Mouse (Mus musculus) gastrocnemius, adult 2 months (tissue): ENCODE results near the gene Cercam. TPM values are rescaled to one million over a fixed set of nuclear protein-coding genes. Genes with fewer than 3 reads are reported as not detected.

Experiments used
- DNase-seq: peaks from one replicate; pipeline ENCODE4 v3.0.0; 2022
- H3K27ac ChIP-seq: fragments of 200-600 bp; 2 replicates; pipeline ENCODE4 v1.8.1; 2022; ENCODE audit warnings: mild to moderate bottlenecking
- H3K4me3 ChIP-seq: fragments of 200-600 bp; 2 replicates; pipeline ENCODE4 v1.8.1; 2022; ENCODE audit warnings: mild to moderate bottlenecking, moderate library complexity
- CTCF ChIP-seq: fragments of 200-600 bp; IDR thresholded peaks from 2 replicates; pipeline ENCODE4 v1.8.1; 2022; ENCODE audit warnings: antibody characterized with exemption, mild to moderate bottlenecking, moderate library complexity
- intact Hi-C: fragments of 180-260 bp; cut with DNase I; formaldehyde crosslinking; loops from one replicate; pipeline ENCODE4 v1.15.1; 2025
- microRNA-seq: library from miRNA; unstranded; fragments of <30 nt; microRNA quantifications from one replicate; pipeline ENCODE4 v1.2.0, GENCODE M21; 2021
- total RNA-seq, 2 experiments: library from RNA; stranded (reverse); gene quantifications; 2 replicates each; pipeline ENCODE4 v1.2.3; 2021

Cercam gene
- total RNA-seq, 2 experiments from 2014 or later = 2.2 to 4.6 TPM

GRCm38 (mm10) chr2:29931194-29931593, 62.2 kb downstream of the Cercam start:
- no peak for DNase-seq
- TF ChIP-seq CTCF = no peak
- H3K4me3 ChIP-seq = no peak overlapping the region
- no peak overlapping the region for H3K27ac ChIP-seq
- intact Hi-C loops = no loop called here

Small RNA genes within 50 kb of the gene (microRNA-seq; reads per million reads assigned to microRNA genes)
- not detected for gene Mir219a-2
- gene Mir219b = not detected

Other genes starting within 250 kb of the Cercam start
- gene Rapgef1, start 249.4 kb upstream of the Cercam start, total RNA-seq = 100 to 1,000 TPM; 135 to 139 TPM
- not detected for gene Gm13420, start 117.5 kb upstream of the Cercam start, total RNA-seq
- gene Gm13547, start 109.9 kb upstream of the Cercam start, total RNA-seq = not detected
- gene Coq4, start 81.7 kb upstream of the Cercam start, total RNA-seq = 1 to 10 TPM; 7.9 to 9.7 TPM
- 10 to 100 TPM; 28.2 to 29.1 TPM for gene Trub2, start 80.7 kb upstream of the Cercam start, total RNA-seq
- gene Slc27a4, start 66.5 kb upstream of the Cercam start, total RNA-seq = 1 to 10 TPM; 6.5 to 9.4 TPM
- 10 to 100 TPM; 29.6 to 31.3 TPM for gene Urm1, start 49.1 kb upstream of the Cercam start, total RNA-seq
- gene Odf2, start 20.1 kb downstream of the Cercam start, total RNA-seq = 10 to 100 TPM; 11.9 to 12.7 TPM
- 10 to 100 TPM; 23.2 to 28.3 TPM for gene Gle1, start 66.3 kb downstream of the Cercam start, total RNA-seq
- gene Sptan1, start 96.4 kb downstream of the Cercam start, total RNA-seq = 10 to 100 TPM; 41.8 to 62.1 TPM
- 1 to 10 TPM; 4.4 to 5.0 TPM for gene Wdr34, start 179.7 kb downstream of the Cercam start, total RNA-seq
- gene Set, start 188.2 kb downstream of the Cercam start, total RNA-seq = 100 to 1,000 TPM in 1 of 2 experiments, 10 to 100 TPM in 1; 93.8 to 110 TPM
- 1 to 10 TPM; 3.6 to 4.1 TPM for gene Pkn3, start 208.5 kb downstream of the Cercam start, total RNA-seq
- gene Zdhhc12, start 224.5 kb downstream of the Cercam start, total RNA-seq = 1 to 10 TPM; 2.0 to 3.5 TPM